Mouse (Mus musculus): ENCODE measurements around the gene Itpr1.

Gene Itpr1

GRCm38 (mm10) chr6:108240754-108241153 is 27.9 kb downstream of the Itpr1 start:
- DNase-seq (ENCODE audit: low read depth, low spot score) = no peak

GRCm38 (mm10) chr6:108244571-108244970 is 31.7 kb downstream of the Itpr1 start:
- no peak for DNase-seq (ENCODE audit: low read depth, low spot score)

- DNase-seq (ENCODE audit: low read depth, low spot score) = no peak
These were observed 33.6 kb downstream of the Itpr1 start for GRCm38 (mm10) chr6:108246369-108247085.

GRCm38 (mm10) chr6:108247211-108247610 is 34.3 kb downstream of the Itpr1 start:
- DNase-seq (ENCODE audit: low read depth, low spot score) = no peak

GRCm38 (mm10) chr6:108248519-108248918 is 35.6 kb downstream of the Itpr1 start:
- no peak for DNase-seq (ENCODE audit: low read depth, low spot score)

GRCm38 (mm10) chr6:108249031-108249917 is 36.4 kb downstream of the Itpr1 start:
- no peak for DNase-seq (ENCODE audit: low read depth, low spot score)

- DNase-seq (ENCODE audit: low read depth, low spot score) = no peak
These were observed 37.0 kb downstream of the Itpr1 start for GRCm38 (mm10) chr6:108249918-108250225.

- DNase-seq (ENCODE audit: low read depth, low spot score) = no peak
These were observed 37.5 kb downstream of the Itpr1 start for GRCm38 (mm10) chr6:108250416-108250815.

GRCm38 (mm10) chr6:108252565-108253360 is 39.9 kb downstream of the Itpr1 start:
- DNase-seq (ENCODE audit: low read depth, low spot score) = no peak

- no peak for DNase-seq (ENCODE audit: low read depth, low spot score)
These were observed 41.5 kb downstream of the Itpr1 start for GRCm38 (mm10) chr6:108254132-108255064.

- no peak for DNase-seq (ENCODE audit: low read depth, low spot score)
These were observed 43.0 kb downstream of the Itpr1 start for GRCm38 (mm10) chr6:108255880-108256279.

- no peak for DNase-seq (ENCODE audit: low read depth, low spot score)
These were observed 44.3 kb downstream of the Itpr1 start for GRCm38 (mm10) chr6:108257225-108257624.

- DNase-seq (ENCODE audit: low read depth, low spot score) = no peak
These were observed 45.7 kb downstream of the Itpr1 start for GRCm38 (mm10) chr6:108258631-108259030.

- no peak for DNase-seq (ENCODE audit: low read depth, low spot score)
These were observed 46.8 kb downstream of the Itpr1 start for GRCm38 (mm10) chr6:108259671-108260070.

- no peak for DNase-seq (ENCODE audit: low read depth, low spot score)
These were observed 48.6 kb downstream of the Itpr1 start for GRCm38 (mm10) chr6:108261506-108261905.

GRCm38 (mm10) chr6:108264164-108264563 is 51.3 kb downstream of the Itpr1 start:
- no peak for DNase-seq (ENCODE audit: low read depth, low spot score)

- DNase-seq (ENCODE audit: low read depth, low spot score) = no peak
These were observed 60.6 kb downstream of the Itpr1 start for GRCm38 (mm10) chr6:108273451-108273850.

- DNase-seq (ENCODE audit: low read depth, low spot score) = no peak
These were observed 61.6 kb downstream of the Itpr1 start for GRCm38 (mm10) chr6:108274364-108275084.

GRCm38 (mm10) chr6:108276880-108277507 is 64.1 kb downstream of the Itpr1 start:
- peak; percentile 72 for DNase-seq (ENCODE audit: low read depth, low spot score)
